Mouse (Mus musculus) macrophage (primary cell): Measurements from ENCODE around the gene Masp2. TPM values are rescaled to one million over a fixed set of nuclear protein-coding genes. Genes with fewer than 3 reads are reported as not detected.
A peak's percentile ranks its signal among the peaks of the same experiment; 100 is the strongest.

Source experiments
- H3K27ac ChIP-seq: fragments of 350-480 bp; formaldehyde crosslinking; 2 replicates; pipeline ENCODE4 v1.9.0; 2021
- H3K36me3 ChIP-seq: fragments of 350-480 bp; formaldehyde crosslinking; 2 replicates; pipeline ENCODE4 v1.9.0; 2021; ENCODE audit errors: inconsistent target
- H3K4me3 ChIP-seq: fragments of 350-480 bp; formaldehyde crosslinking; 2 replicates; pipeline ENCODE4 v1.9.0; 2021; ENCODE audit errors: inconsistent target
- H3K79me2 ChIP-seq: fragments of 350-480 bp; formaldehyde crosslinking; 2 replicates; pipeline ENCODE4 v1.9.0; 2021; ENCODE audit errors: inconsistent target
- WGBS: methylation state at CpG from one replicate; pipeline ENCODE4 v1.1.7; 2026; ENCODE audit warnings: inconsistent platforms; ENCODE audit not compliant: missing documents; 5-methylcytosine and 5-hydroxymethylcytosine counted together
- polyA plus RNA-seq: library from polyadenylated mRNA; stranded (reverse); fragments of 250-400 nt; gene quantifications from 3 replicates; pipeline ENCODE4 v1.2.4, GENCODE M21; 2018; ENCODE audit warnings: inconsistent platforms
- total RNA-seq, 78 experiments: library from RNA; depleted of rRNA; stranded (reverse); fragments of 250-400 nt; gene quantifications; 1 replicate in 9 of 78; 2 replicates in 24 of 78; 3 replicates in 43 of 78; 4 replicates in 2 of 78; pipeline ENCODE4 v1.2.4; 2018; ENCODE audit warnings: inconsistent platforms in 56 of 78

The Masp2 gene
- total RNA-seq (2018; cell fraction: chromatin; rRNA removed), result 1 to 10 TPM in 2 of 26 experiments, under 1 TPM in 4, not detected in 20; 0.27 to 1.1 (median 0.50) TPM
- not detected for total RNA-seq (2018; cell fraction: cytosol; rRNA removed)
- total RNA-seq (2018; cell fraction: nucleus; rRNA removed), result under 1 TPM in 2 of 26 experiments, not detected in 24; 0.15 to 0.22 TPM
- polyA plus RNA-seq, result 0.09 TPM in 1 of 3 replicates, not detected in the others

- WGBS, result 84% methylated on average over 11 of the region's 14 CpGs
- no peak within 1 kb of the TSS for H3K27ac ChIP-seq
- H3K36me3 ChIP-seq, result no peaks in the 10 kb centered on the region
- H3K4me3 ChIP-seq, result no peak within 1 kb of the TSS
- H3K79me2 ChIP-seq, result no peaks in the 10 kb centered on the region
These were observed at the start of gene Masp2 for GRCm38 (mm10) chr4:148602357-148603120. Gene Masp2, plus strand, starts transcription at chr4:148602554.

DNA sequence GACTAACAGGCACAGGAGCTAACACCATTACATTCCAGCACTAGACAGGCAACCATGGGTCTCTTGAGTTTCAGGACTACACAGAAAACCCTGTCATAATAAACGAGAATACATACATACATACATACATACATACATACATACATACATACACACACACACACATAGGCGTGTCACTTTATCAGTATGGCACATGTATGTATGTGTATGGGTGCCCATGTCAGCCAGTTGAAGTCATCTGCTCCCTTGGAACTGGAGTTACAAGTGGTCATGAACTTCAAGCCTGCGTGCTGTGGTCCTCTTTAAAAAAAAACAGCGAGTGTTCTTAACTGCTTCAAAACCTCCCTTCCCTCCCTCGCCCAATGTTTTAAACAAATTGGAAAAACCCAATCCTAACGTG is 44.6 kb upstream of the Masp2 start:
- peak overlapping the region; percentile 65 for H3K27ac ChIP-seq
- H3K36me3 ChIP-seq, result peaks cover 37% of the 10 kb centered on the region

DNA sequence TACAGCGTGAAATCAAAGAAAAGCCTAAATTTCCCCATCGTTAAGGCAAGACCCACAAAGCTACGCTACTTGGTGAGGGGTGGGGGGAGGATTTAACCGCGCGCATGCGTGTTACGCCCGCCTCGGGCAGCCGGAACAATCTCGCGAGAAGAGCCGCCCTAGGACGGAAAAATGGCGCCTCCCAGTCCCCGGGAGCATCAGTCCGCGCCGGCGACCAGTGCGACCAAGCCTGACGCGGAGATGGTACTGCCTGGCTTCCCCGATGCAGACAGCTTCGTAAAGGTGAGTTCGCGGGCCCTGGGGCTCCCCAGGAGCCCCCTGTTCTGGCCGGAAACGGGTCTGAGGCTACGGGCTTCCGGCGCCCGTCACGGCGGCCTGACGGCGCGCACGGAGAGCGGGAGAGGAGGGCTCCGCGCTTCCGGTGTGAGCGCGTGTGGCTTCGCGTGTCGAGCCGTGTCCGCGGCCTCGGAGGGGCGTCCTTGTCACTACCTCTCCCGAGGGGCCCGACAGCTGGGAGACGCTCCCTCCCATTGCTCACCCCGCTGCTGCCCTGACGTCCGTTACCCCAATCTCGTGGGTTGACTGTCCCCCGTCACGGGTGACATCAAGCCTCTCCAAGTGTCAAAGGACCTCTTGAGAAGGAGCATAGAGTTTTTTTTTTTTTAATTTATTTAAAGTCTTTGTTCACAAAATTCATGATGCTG is 43.9 kb upstream of the Masp2 start, which contains the start of gene Exosc10:
TSS of gene Exosc10 (plus strand) at position 133 of the 704 bp plus-strand sequence.
- H3K27ac ChIP-seq, result peak within 1 kb of the TSS; percentile 65
- under 1% methylated on average over 63 of the region's 63 CpGs for WGBS
- H3K79me2 ChIP-seq, result peaks cover 10% of the 10 kb centered on the region
- peaks cover 38% of the 10 kb centered on the region for H3K36me3 ChIP-seq
- H3K4me3 ChIP-seq, result peak within 1 kb of the TSS; percentile 66

More for the DNA sequence above, 44.6 kb upstream of the Masp2 start:
- Histone ChIP-seq H3K4me3 (peak overlapping the region; percentile 66), H3K79me2 (peaks cover 10% of the 10 kb centered on the region)
- WGBS, result 22% methylated on average over 5 of the region's 6 CpGs

DNA sequence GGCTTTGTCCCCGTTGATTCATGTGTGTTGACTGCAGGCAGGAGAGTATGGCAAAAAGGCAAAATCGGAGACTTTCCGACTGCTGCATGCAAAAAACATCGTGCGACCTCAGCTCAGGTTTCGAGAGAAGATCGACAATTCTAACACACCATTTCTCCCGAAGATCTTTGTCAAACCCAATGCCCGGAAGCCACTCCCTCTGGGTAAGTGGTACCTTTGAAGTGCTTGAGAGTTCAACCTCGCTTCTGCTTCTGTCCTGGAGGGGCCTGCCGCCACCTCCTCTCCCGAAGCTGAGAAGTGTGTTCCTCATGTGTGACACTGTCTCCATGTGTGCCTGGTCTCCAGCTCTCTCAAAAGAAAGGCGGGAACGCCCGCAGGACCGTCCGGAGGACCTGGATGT is 39.7 kb upstream of the Masp2 start:
- 96% methylated on average over 17 of the region's 17 CpGs for WGBS
- H3K27ac ChIP-seq, result no peak overlapping the region
- peaks cover 75% of the 10 kb centered on the region for H3K36me3 ChIP-seq
- H3K4me3 ChIP-seq, result no peak overlapping the region
- peaks cover 10% of the 10 kb centered on the region for H3K79me2 ChIP-seq

- H3K79me2 ChIP-seq, result peaks cover 10% of the 10 kb centered on the region
- no peak overlapping the region for H3K27ac ChIP-seq
- peaks cover 84% of the 10 kb centered on the region for H3K36me3 ChIP-seq
- no peak overlapping the region for H3K4me3 ChIP-seq
- 98% methylated on average over 12 of the region's 12 CpGs for WGBS
These were observed 38.8 kb upstream of the Masp2 start for GRCm38 (mm10) chr4:148563595-148563994.

DNA sequence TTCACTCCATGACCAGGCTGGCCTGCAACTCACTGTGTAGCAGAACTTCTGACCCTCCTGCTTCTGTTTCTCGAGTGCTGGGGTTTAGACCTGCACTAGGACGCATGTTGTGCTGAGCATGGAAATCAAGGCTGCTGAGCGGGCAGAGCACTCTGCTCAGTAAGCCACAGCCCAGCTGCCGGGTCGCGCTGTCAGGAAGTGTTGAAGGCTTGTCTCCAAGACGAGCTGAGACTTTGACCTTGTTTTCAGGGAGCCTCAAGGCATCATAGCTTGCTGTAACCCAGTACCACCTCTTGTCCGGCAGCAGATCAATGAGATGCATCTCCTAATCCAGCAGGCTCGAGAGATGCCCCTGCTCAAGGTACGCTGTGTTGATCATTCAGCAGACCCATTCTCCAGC is 32.2 kb upstream of the Masp2 start:
- no peak overlapping the region for H3K4me3 ChIP-seq
- H3K36me3 ChIP-seq, result peaks cover 93% of the 10 kb centered on the region
- H3K27ac ChIP-seq, result no peak overlapping the region
- H3K79me2 ChIP-seq, result no peaks in the 10 kb centered on the region
- 91% methylated on average over 10 of the region's 10 CpGs for WGBS

GRCm38 (mm10) chr4:148570693-148571295 is 31.6 kb upstream of the Masp2 start:
- H3K36me3 ChIP-seq, result peaks cover 93% of the 10 kb centered on the region

DNA sequence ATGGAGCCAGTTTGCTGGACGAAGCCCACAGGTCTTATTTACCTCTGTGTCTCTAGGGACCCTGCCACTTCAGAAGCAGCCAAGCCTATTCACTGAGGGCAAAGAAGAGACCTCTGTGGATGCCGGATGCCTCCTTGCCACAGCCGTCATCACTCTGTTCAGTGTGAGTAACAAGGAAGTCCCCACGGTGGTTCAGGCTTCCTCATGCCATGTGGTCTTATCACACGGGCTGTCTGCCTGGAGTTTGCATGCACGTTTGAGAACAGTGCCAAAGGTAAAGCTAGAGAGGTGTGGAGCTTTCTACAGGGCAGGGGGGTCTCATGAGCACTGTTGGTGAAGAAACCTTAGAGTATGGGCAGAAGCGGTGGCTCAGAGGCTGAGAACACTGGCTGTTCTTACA is 29.1 kb upstream of the Masp2 start:
- WGBS, result 83% methylated on average over 7 of the region's 7 CpGs

More at GRCm38 (mm10) chr4:148570693-148571295, 31.6 kb upstream of the Masp2 start:
- 96% methylated on average over 9 of the region's 9 CpGs for WGBS
- Histone ChIP-seq H3K79me2 (no peaks in the 10 kb centered on the region), H3K4me3 (no peak overlapping the region), H3K27ac (no peak overlapping the region)

DNA sequence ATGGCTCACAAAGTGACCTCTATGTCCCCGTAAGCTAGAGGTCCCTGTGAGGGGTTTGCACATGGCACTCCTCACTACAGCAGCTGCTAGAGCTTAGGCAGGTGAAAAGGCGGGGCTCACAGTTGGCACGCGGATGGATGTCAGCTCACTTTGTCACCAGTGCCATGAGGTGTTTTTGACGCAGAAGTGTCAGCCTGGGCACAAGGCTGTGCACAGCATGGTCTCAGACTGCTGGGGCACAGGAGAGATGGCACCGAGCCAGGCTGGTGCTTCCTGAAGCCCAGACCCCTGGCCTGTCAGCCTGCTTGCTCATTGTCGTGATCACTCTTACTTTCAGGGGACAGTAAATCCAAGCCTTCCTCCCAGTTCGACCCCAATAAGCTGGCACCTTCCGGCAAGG is 21.6 kb upstream of the Masp2 start:
- H3K27ac ChIP-seq, result no peak overlapping the region
- no peaks in the 10 kb centered on the region for H3K79me2 ChIP-seq
- WGBS, result 94% methylated on average over 9 of the region's 9 CpGs
- no peak overlapping the region for H3K4me3 ChIP-seq
- H3K36me3 ChIP-seq, result peaks cover 52% of the 10 kb centered on the region

More for the DNA sequence above, 29.1 kb upstream of the Masp2 start:
- H3K36me3 ChIP-seq, result peaks cover 87% of the 10 kb centered on the region
- H3K79me2 ChIP-seq, result no peaks in the 10 kb centered on the region
- H3K27ac ChIP-seq, result no peak overlapping the region
- no peak overlapping the region for H3K4me3 ChIP-seq

DNA sequence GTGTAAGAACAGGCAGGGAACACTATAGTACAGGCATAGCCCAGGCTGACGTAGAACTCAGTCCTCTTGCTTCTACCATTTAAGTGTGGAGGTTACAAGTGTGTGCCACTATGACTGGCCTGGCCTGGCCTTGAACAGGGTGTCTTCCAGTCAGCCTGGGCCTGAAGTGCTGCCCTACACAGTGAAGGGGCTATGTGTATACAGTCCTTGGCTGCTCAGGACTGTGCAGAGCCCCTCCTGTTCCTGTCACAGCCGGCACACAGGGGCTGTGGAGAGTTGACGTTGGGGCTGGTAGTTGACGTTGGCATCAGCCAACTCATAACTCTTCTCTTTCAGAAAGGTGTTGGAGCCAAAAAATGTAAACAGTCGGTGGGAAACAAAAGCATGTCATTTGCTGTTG is 20.9 kb upstream of the Masp2 start:
- Histone ChIP-seq H3K4me3 (no peak overlapping the region), H3K27ac (no peak overlapping the region), H3K79me2 (no peaks in the 10 kb centered on the region), H3K36me3 (peaks cover 45% of the 10 kb centered on the region)
- WGBS, result 93% methylated on average over 5 of the region's 5 CpGs

DNA sequence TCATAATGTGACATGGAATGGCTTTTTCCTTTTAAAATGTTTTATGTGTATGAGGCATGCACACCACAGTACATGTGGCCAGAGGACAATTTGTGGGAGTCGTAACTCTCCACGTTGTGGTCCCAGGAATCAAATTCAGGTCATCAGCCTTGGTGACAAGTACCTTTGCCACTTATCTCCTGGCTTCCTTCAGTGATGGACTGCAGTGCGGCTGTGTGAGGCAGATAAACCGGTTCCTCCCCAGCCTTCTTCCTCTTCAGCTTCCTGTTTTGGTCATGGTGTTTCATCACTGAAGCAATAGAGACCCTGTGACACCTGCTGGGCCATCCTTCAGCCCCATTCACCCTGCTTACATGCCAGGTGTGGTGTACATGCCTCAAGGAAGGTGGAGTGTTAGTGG is 19.1 kb upstream of the Masp2 start:
- H3K36me3 ChIP-seq, result peaks cover 34% of the 10 kb centered on the region
- H3K79me2 ChIP-seq, result no peaks in the 10 kb centered on the region
- no peak overlapping the region for H3K4me3 ChIP-seq
- 15% methylated on average over 4 of the region's 4 CpGs for WGBS
- H3K27ac ChIP-seq, result no peak overlapping the region

GRCm38 (mm10) chr4:148586648-148587047 is 15.7 kb upstream of the Masp2 start:
- WGBS, result 42% methylated on average over 9 of the region's 9 CpGs
- Histone ChIP-seq H3K27ac (no peak overlapping the region), H3K36me3 (peaks cover under 1% of the 10 kb centered on the region; the same call in 1 of the 2 replicates), H3K4me3 (no peak overlapping the region), H3K79me2 (no peaks in the 10 kb centered on the region; the same call in 1 of the 2 replicates)

GRCm38 (mm10) chr4:148588793-148589192 is 13.6 kb upstream of the Masp2 start:
- Histone ChIP-seq H3K4me3 (no peak overlapping the region), H3K36me3 (no peaks in the 10 kb centered on the region), H3K79me2 (peaks cover 12% of the 10 kb centered on the region), H3K27ac (no peak overlapping the region)
- WGBS, result 65% methylated on average over 9 of the region's 9 CpGs

GRCm38 (mm10) chr4:148589565-148589964 is 12.8 kb upstream of the Masp2 start:
- no peak overlapping the region for H3K27ac ChIP-seq
- H3K36me3 ChIP-seq, result peaks cover 5% of the 10 kb centered on the region; the same call in 1 of the 2 replicates
- no peak overlapping the region for H3K4me3 ChIP-seq
- WGBS, result 95% methylated on average over 6 of the region's 8 CpGs
- H3K79me2 ChIP-seq, result peaks cover 12% of the 10 kb centered on the region
